In the genomic region with DNA sequence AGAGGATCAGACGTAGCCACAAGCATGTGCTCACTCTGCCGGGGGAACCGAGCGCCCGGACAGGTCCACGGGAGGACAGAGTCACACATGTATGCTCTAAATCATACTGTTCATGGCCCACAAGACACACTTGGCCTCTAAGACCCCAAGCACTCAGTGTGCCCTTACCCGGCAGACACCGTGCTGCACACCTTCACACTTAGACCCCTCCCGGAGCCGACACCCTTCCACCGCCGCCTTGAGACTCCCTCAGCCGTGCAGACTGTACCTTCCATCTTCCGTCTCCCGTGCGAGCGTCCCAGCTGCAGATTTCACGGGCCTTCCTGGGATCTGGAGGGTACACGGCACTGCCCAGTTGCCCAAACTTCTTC, we compare ENCODE assay signal across 18 mouse cellular contexts. TPM values are rescaled to one million over a fixed set of nuclear protein-coding genes. Genes with fewer than 3 reads are reported as not detected.
DNase-seq lines count a peak whose midpoint lies in the region; ATAC-seq and TF ChIP-seq lines count a peak whose summit lies in the region.
"Had no signal": no experiment of that assay in that cellular context is flagged by ENCODE, and none has a peak within 500 bp of the region (broad histone marks: within the 10 kb centered on the region; RNA-seq: fewer than 3 reads in every experiment).

No protein-coding gene starts in this region.

- peak overlapping the region; percentile 48 for H3K4me3 ChIP-seq in heart, embryonic 11.5 days (ENCODE audit: low read depth, low read length)
- no peak overlapping the region for H3K4me3 ChIP-seq in midbrain, embryonic 15.5 days
- no peak overlapping the region for H3K4me3 ChIP-seq in midbrain, postnatal 0 days (ENCODE audit: low read depth, low read length)
- H3K4me3 ChIP-seq in intestine, embryonic 16.5 days (ENCODE audit: low read length) = no peak overlapping the region
- H3K4me3 ChIP-seq: forebrain, embryonic 13.5 days; midbrain, embryonic 12.5 days had no signal

- H3K4me2 ChIP-seq in heart, embryonic 11.5 days = peak overlapping the region; percentile 66
- no peak overlapping the region for H3K4me2 ChIP-seq in midbrain, embryonic 15.5 days
- no peak overlapping the region for H3K4me2 ChIP-seq in midbrain, postnatal 0 days (ENCODE audit: low read depth, low read length, poor library complexity, severe bottlenecking)
- H3K4me2 ChIP-seq in intestine, embryonic 16.5 days (ENCODE audit: low read depth, low read length) = peak overlapping the region; percentile 13; the same call in 1 of the 2 replicates
- H3K4me2 ChIP-seq: midbrain, embryonic 12.5 days had no signal

- peak overlapping the region; percentile 79 for H3K9ac ChIP-seq in heart, embryonic 11.5 days (ENCODE audit: low read depth, low read length)
- H3K9ac ChIP-seq in midbrain, embryonic 15.5 days = no peak overlapping the region
- H3K9ac ChIP-seq in midbrain, postnatal 0 days (replicated peaks; ENCODE audit: low read length, poor library complexity, severe bottlenecking) = no peak overlapping the region
- no peak overlapping the region for H3K9ac ChIP-seq in intestine, embryonic 16.5 days (ENCODE audit: low read depth, low read length)
- H3K9ac ChIP-seq: forebrain, embryonic 13.5 days; hindbrain, embryonic 14.5 days; midbrain, embryonic 12.5 days had no signal

- H3K36me3 ChIP-seq in heart, embryonic 11.5 days (ENCODE audit: control insufficient read depth, insufficient read depth, low read length) = no peaks in the 10 kb centered on the region
- no peaks in the 10 kb centered on the region for H3K36me3 ChIP-seq in midbrain, embryonic 15.5 days (replicated peaks)
- H3K36me3 ChIP-seq in midbrain, postnatal 0 days (ENCODE audit: insufficient read depth, low read length) = no peaks in the 10 kb centered on the region
- H3K36me3 ChIP-seq in intestine, embryonic 16.5 days (ENCODE audit: control insufficient read depth, insufficient read depth, low read length) = no peaks in the 10 kb centered on the region
- H3K36me3 ChIP-seq: midbrain, embryonic 12.5 days had no signal

- no peak for DNase-seq in heart, adult 8-10 months (ENCODE audit: low spot score)
- no peak for DNase-seq in midbrain, postnatal 0 days (ENCODE audit: low spot score)
- no peak for DNase-seq in cerebellum, adult 18-20 months
- no peak for DNase-seq in cerebellum, postnatal 36 days
- DNase-seq: cerebellum, adult 8-10 months; liver; lung, postnatal 14 days; right cerebral cortex, postnatal 25 days; thymus, postnatal 14 days had no signal

- H3K4me1 ChIP-seq in heart, embryonic 11.5 days (ENCODE audit: control insufficient read depth, insufficient read depth, low read length) = peaks cover 21% of the 10 kb centered on the region
- H3K4me1 ChIP-seq in midbrain, embryonic 15.5 days = peaks cover 14% of the 10 kb centered on the region
- H3K4me1 ChIP-seq in midbrain, postnatal 0 days (ENCODE audit: insufficient read depth, low read length) = peaks cover 5% of the 10 kb centered on the region
- peaks cover 5% of the 10 kb centered on the region; the same call in 1 of the 2 replicates for H3K4me1 ChIP-seq in intestine, embryonic 16.5 days (ENCODE audit: control insufficient read depth, insufficient read depth, low read length)

- no peak for TF ChIP-seq CTCF in midbrain, postnatal 0 days (IDR thresholded peaks at IDR 0.05)

- no peaks in the 10 kb centered on the region for H3K9me3 ChIP-seq in heart, embryonic 11.5 days (replicated peaks; ENCODE audit: control insufficient read depth, low read length)
- H3K9me3 ChIP-seq in midbrain, embryonic 15.5 days = no peaks in the 10 kb centered on the region
- no peaks in the 10 kb centered on the region for H3K9me3 ChIP-seq in midbrain, postnatal 0 days (ENCODE audit: low read length)
- no peaks in the 10 kb centered on the region for H3K9me3 ChIP-seq in intestine, embryonic 16.5 days (ENCODE audit: control insufficient read depth, low read length)
- H3K9me3 ChIP-seq: forebrain, embryonic 13.5 days; midbrain, embryonic 12.5 days had no signal

- no peak; the same call in 1 of the 2 replicates for ATAC-seq in heart, embryonic 11.5 days (replicated peaks; ENCODE audit: insufficient number of reproducible peaks, low FRiP score, low TSS enrichment)
- ATAC-seq in midbrain, embryonic 15.5 days (replicated peaks) = 0 out of 2 replicates have a peak, but pooled peaks have one; percentile 14
- ATAC-seq in midbrain, postnatal 0 days (ENCODE audit: low FRiP score) = no peak
- no peak for ATAC-seq in intestine, embryonic 16.5 days
- no peak for ATAC-seq in erythroblast, adult 5-6 weeks (replicated peaks; ENCODE audit: low FRiP score, poor library complexity, severe bottlenecking)
- ATAC-seq: activated CD4-positive, CD25-positive, alpha-beta regulatory T cell, adult 4 months had no signal

- no peaks in the 10 kb centered on the region for H3K27me3 ChIP-seq in heart, embryonic 11.5 days (ENCODE audit: control insufficient read depth, insufficient read depth, low read length)
- H3K27me3 ChIP-seq in midbrain, embryonic 15.5 days (replicated peaks) = no peaks in the 10 kb centered on the region
- no peaks in the 10 kb centered on the region for H3K27me3 ChIP-seq in midbrain, postnatal 0 days (ENCODE audit: insufficient read depth, low read length)
- H3K27me3 ChIP-seq in intestine, embryonic 16.5 days (replicated peaks; ENCODE audit: control insufficient read depth, insufficient read depth, low read length) = no peaks in the 10 kb centered on the region
- H3K27me3 ChIP-seq: forebrain, embryonic 13.5 days had no signal

- peak overlapping the region; percentile 90 for H3K27ac ChIP-seq in heart, embryonic 11.5 days (ENCODE audit: low read depth, low read length)
- H3K27ac ChIP-seq in midbrain, embryonic 15.5 days = no peak overlapping the region
- no peak overlapping the region for H3K27ac ChIP-seq in midbrain, postnatal 0 days (ENCODE audit: low read depth, low read length)
- no peak overlapping the region for H3K27ac ChIP-seq in intestine, embryonic 16.5 days (ENCODE audit: low read length)
- H3K27ac ChIP-seq: forebrain, embryonic 13.5 days; hindbrain, embryonic 14.5 days; midbrain, embryonic 12.5 days had no signal

- WGBS in heart, embryonic 11.5 days (ENCODE audit: insufficient replicate concordance) = 47% methylated on average over 19 of the region's 19 CpGs
- WGBS in midbrain, embryonic 15.5 days = 89% methylated on average over 19 of the region's 19 CpGs
- 86% methylated on average over 19 of the region's 19 CpGs for WGBS in midbrain, postnatal 0 days
- 58% methylated on average over 19 of the region's 19 CpGs for WGBS in intestine, embryonic 16.5 days

RNA-seq across cellular contexts. Expression of a gene that starts 0.4 kb away (rescaled TPM):
- 6.6 and 6.7 TPM in 2 replicates for polyA plus RNA-seq in heart, embryonic 11.5 days (2014; fragmentation: Nextera tagmentation; extraction: Ambion mirVana)
- total RNA-seq in heart, adult 8-10 months (2022) = 100 to 1,000 TPM; 124 to 148 (median 138) TPM
- polyA plus RNA-seq in midbrain, embryonic 15.5 days (2015; fragmentation: Nextera tagmentation; extraction: Ambion mirVana) = 0.03 TPM in 1 of 2 replicates, not detected in the other
- 0.05 and 0.33 TPM in 2 replicates for total RNA-seq in midbrain, postnatal 0 days (2014; rRNA removed)
- polyA plus RNA-seq in midbrain, postnatal 0 days (2015; fragmentation: Nextera tagmentation; extraction: Ambion mirVana) = 0.04 and 0.17 TPM in 2 replicates
- 0.10 TPM in 2 replicates for polyA plus RNA-seq in intestine, embryonic 16.5 days (2015; fragmentation: Nextera tagmentation; extraction: Ambion mirVana)
- total RNA-seq in erythroblast, adult 5-6 weeks (2015; ENCODE audit: low replicate concordance) = not detected in 2 replicates
- not detected in 2 replicates for total RNA-seq in erythroblast, adult 5-6 weeks (2017; ENCODE audit: low replicate concordance)
- polyA plus RNA-seq: activated CD4-positive, CD25-positive, alpha-beta regulatory T cell, adult 4 months; embryonic facial prominence, embryonic 11.5 days; forebrain, embryonic 13.5 days had no signal

Comparison
In these comparisons a context has a peak if more than half of its experiments do, and no peak if none do; other contexts are left out.
1. H3K4me2 ChIP-seq: peak in heart, embryonic 11.5 days (single experiment) and intestine, embryonic 16.5 days (single experiment); none in midbrain, embryonic 15.5 days (single experiment) and midbrain, postnatal 0 days (single experiment).